Mouse (Mus musculus) heart, adult 2 months (tissue): ENCODE measurements around the gene 1700029H14Rik. TPM values are rescaled to one million over a fixed set of nuclear protein-coding genes. Genes with fewer than 3 reads are reported as not detected.

ENCODE experiments used
- DNase-seq, 2 experiments: peaks; one replicate each; pipeline ENCODE4 v3.0.0; 2021
- H3K27ac ChIP-seq: fragments of 200-600 bp; 2 replicates; pipeline ENCODE4 v1.8.1; 2022
- H3K27me3 ChIP-seq: fragments of 200-500 bp; 2 replicates; pipeline ENCODE4 v1.6.1; 2012; ENCODE audit warnings: mild to moderate bottlenecking, low read length, inconsistent platforms, mixed read lengths; ENCODE audit not compliant: control insufficient read depth, insufficient read depth
- H3K36me3 ChIP-seq: fragments of 200-500 bp; 2 replicates; pipeline ENCODE4 v1.6.1; 2012; ENCODE audit warnings: low read length, inconsistent platforms; ENCODE audit not compliant: control insufficient read depth, insufficient read depth
- H3K4me1 ChIP-seq: fragments of 200-500 bp; 2 replicates; pipeline ENCODE4 v1.6.1; 2011; ENCODE audit warnings: low read length; ENCODE audit not compliant: control insufficient read depth, insufficient read depth
- H3K4me3 ChIP-seq: fragments of 200-600 bp; 2 replicates; pipeline ENCODE4 v1.8.1; 2022
- H3K79me2 ChIP-seq: fragments of 200-500 bp; replicated peaks from 2 replicates; pipeline ENCODE4 v1.6.1; 2012; ENCODE audit warnings: mild to moderate bottlenecking, inconsistent platforms, low read length, moderate library complexity, mixed read lengths; ENCODE audit not compliant: control insufficient read depth, insufficient read depth
- H3K9ac ChIP-seq: fragments of 200-500 bp; 2 replicates; pipeline ENCODE4 v1.6.1; 2012; ENCODE audit warnings: low read depth, mild to moderate bottlenecking, control low read depth, inconsistent platforms, low read length, mixed read lengths
- CTCF ChIP-seq: fragments of 200-600 bp; IDR thresholded peaks from 2 replicates; pipeline ENCODE4 v1.8.1; 2022; ENCODE audit warnings: antibody characterized with exemption, mild to moderate bottlenecking, moderate library complexity
- EP300 ChIP-seq: fragments of 200-500 bp; IDR thresholded peaks from 2 replicates; pipeline ENCODE4 v1.6.1; 2011; ENCODE audit warnings: low read depth, low read length, control low read depth; ENCODE audit not compliant: insufficient read depth
- POLR2A ChIP-seq: fragments of 200-500 bp; IDR thresholded peaks from 2 replicates; pipeline ENCODE4 v1.6.1; 2011; ENCODE audit warnings: mild to moderate bottlenecking, low read depth, low read length, control low read depth; ENCODE audit not compliant: insufficient read depth
- WGBS: fragments of 180-500 bp; shearing (Covaris S2); methylation state at CpG from one replicate; pipeline ENCODE4 v1.1.7; 2018; 5-methylcytosine and 5-hydroxymethylcytosine counted together
- intact Hi-C: fragments of 180-260 bp; cut with DNase I; formaldehyde crosslinking; loops from one replicate; pipeline ENCODE4 v1.15.1; 2025
- polyA plus RNA-seq: library from polyadenylated mRNA; depleted of rRNA; stranded (reverse); fragments of >200 nt; gene quantifications from 2 replicates; pipeline ENCODE4 v1.2.3, GENCODE M21; 2012
- total RNA-seq, 2 experiments: library from RNA; stranded (reverse); gene quantifications; 2 replicates each; pipeline ENCODE4 v1.2.3; 2021

The 1700029H14Rik gene
- total and polyA plus RNA-seq, 3 experiments: 0.45 TPM; not detected in 2

GRCm38 (mm10) chr8:13593340-13593739, 31.1 kb upstream of the 1700029H14Rik start:
- Histone ChIP-seq H3K4me1 (no peaks in the 10 kb centered on the region; the same call in 1 of the 2 replicates), H3K9ac (no peak overlapping the region), H3K27me3 (no peaks in the 10 kb centered on the region), H3K36me3 (no peaks in the 10 kb centered on the region), H3K79me2 (no peaks in the 10 kb centered on the region), H3K4me3 (no peak overlapping the region), H3K27ac (no peak overlapping the region)
- WGBS: 85% methylated on average over 8 of the region's 8 CpGs
- no peak for DNase-seq
- TF ChIP-seq POLR2A: no peak
- no peak for TF ChIP-seq EP300
- TF ChIP-seq CTCF: no peak
- intact Hi-C loops: no loop called here

- no peak overlapping the region for H3K9ac ChIP-seq
- intact Hi-C loops: no loop called here
- no peak for DNase-seq
- no peaks in the 10 kb centered on the region for H3K36me3 ChIP-seq
- no peak overlapping the region for H3K27ac ChIP-seq
- no peaks in the 10 kb centered on the region for H3K27me3 ChIP-seq
- TF ChIP-seq CTCF (no peak), POLR2A (no peak), EP300 (no peak)
- H3K4me1 ChIP-seq: no peaks in the 10 kb centered on the region; the same call in 1 of the 2 replicates
- H3K4me3 ChIP-seq: no peak overlapping the region
- WGBS: 94% methylated on average over 6 of the region's 6 CpGs
- no peaks in the 10 kb centered on the region for H3K79me2 ChIP-seq
Measured at GRCm38 (mm10) chr8:13591246-13591645, 29.0 kb upstream of the 1700029H14Rik start.

- no peak for DNase-seq
- TF ChIP-seq CTCF: no peak
- TF ChIP-seq POLR2A: no peak
- H3K36me3 ChIP-seq: no peaks in the 10 kb centered on the region
- H3K27ac ChIP-seq: no peak overlapping the region
- H3K4me1 ChIP-seq: no peaks in the 10 kb centered on the region
- no peak overlapping the region for H3K4me3 ChIP-seq
- WGBS: 53% methylated on average over 6 of the region's 6 CpGs
- intact Hi-C loops: no loop called here
- no peaks in the 10 kb centered on the region for H3K79me2 ChIP-seq
- H3K27me3 ChIP-seq: no peaks in the 10 kb centered on the region
- H3K9ac ChIP-seq: no peak overlapping the region
Measured at GRCm38 (mm10) chr8:13589071-13589470, 26.8 kb upstream of the 1700029H14Rik start.

GRCm38 (mm10) chr8:13584652-13585051, 22.4 kb upstream of the 1700029H14Rik start:
- Histone ChIP-seq H3K79me2 (no peaks in the 10 kb centered on the region), H3K4me1 (no peaks in the 10 kb centered on the region), H3K27ac (no peak overlapping the region), H3K36me3 (no peaks in the 10 kb centered on the region), H3K4me3 (no peak overlapping the region), H3K27me3 (no peaks in the 10 kb centered on the region), H3K9ac (no peak overlapping the region)
- TF ChIP-seq POLR2A: no peak
- no peak for DNase-seq
- intact Hi-C loops: no loop called here
- 87% methylated on average over 8 of the region's 8 CpGs for WGBS

GRCm38 (mm10) chr8:13577869-13578268, 15.6 kb upstream of the 1700029H14Rik start:
- no peak for DNase-seq
- no peak overlapping the region for H3K4me3 ChIP-seq
- intact Hi-C loops: no loop called here
- TF ChIP-seq EP300 (no peak), POLR2A (no peak), CTCF (no peak)
- H3K9ac ChIP-seq: no peak overlapping the region
- H3K27me3 ChIP-seq: no peaks in the 10 kb centered on the region
- no peaks in the 10 kb centered on the region for H3K79me2 ChIP-seq
- no peaks in the 10 kb centered on the region for H3K4me1 ChIP-seq
- H3K36me3 ChIP-seq: no peaks in the 10 kb centered on the region
- WGBS: 97% methylated on average over 6 of the region's 6 CpGs
- no peak overlapping the region for H3K27ac ChIP-seq

- intact Hi-C loops: no loop called here
- H3K4me3 ChIP-seq: no peak overlapping the region
- no peak overlapping the region for H3K27ac ChIP-seq
- TF ChIP-seq CTCF: no peak
- no peak for TF ChIP-seq POLR2A
- no peak for TF ChIP-seq EP300
- no peaks in the 10 kb centered on the region for H3K4me1 ChIP-seq
- no peak overlapping the region for H3K9ac ChIP-seq
- no peaks in the 10 kb centered on the region for H3K36me3 ChIP-seq
- 93% methylated on average over 11 of the region's 11 CpGs for WGBS
- DNase-seq: no peak
- H3K79me2 ChIP-seq: no peaks in the 10 kb centered on the region
- no peaks in the 10 kb centered on the region for H3K27me3 ChIP-seq
Measured at GRCm38 (mm10) chr8:13571999-13572398, 9.7 kb upstream of the 1700029H14Rik start.

- intact Hi-C loops: no loop called here
- DNase-seq: no peak
- Histone ChIP-seq H3K9ac (no peak overlapping the region), H3K4me3 (no peak overlapping the region), H3K27me3 (no peaks in the 10 kb centered on the region), H3K36me3 (no peaks in the 10 kb centered on the region), H3K27ac (no peak overlapping the region), H3K4me1 (peaks cover 1% of the 10 kb centered on the region; the same call in 1 of the 2 replicates), H3K79me2 (no peaks in the 10 kb centered on the region)
- no peak for TF ChIP-seq CTCF
- no peak for TF ChIP-seq EP300
- no peak for TF ChIP-seq POLR2A
- WGBS: 60% methylated on average over 2 of the region's 2 CpGs
Measured at GRCm38 (mm10) chr8:13557526-13557925, 4.7 kb downstream of the 1700029H14Rik start.
